Mouse (Mus musculus): ENCODE measurements around the gene Cgref1. TPM values are rescaled to one million over a fixed set of nuclear protein-coding genes. Genes with fewer than 3 reads are reported as not detected.

The Cgref1 gene
- polyA plus RNA-seq, 1 experiment = 111 TPM

- DNase-seq (ENCODE audit: low read depth, low spot score) = no peak
- WGBS = under 1% methylated on average over 41 of the region's 42 CpGs
Observed at GRCm38 (mm10) chr5:30889088-30889754, 56.2 kb downstream of the Cgref1 start.

- WGBS = under 1% methylated on average over 42 of the region's 42 CpGs
- peak; percentile 67 for DNase-seq (ENCODE audit: low read depth, low spot score)
Observed at GRCm38 (mm10) chr5:30888337-30889087, 56.9 kb downstream of the Cgref1 start, which contains the start of gene Agbl5. Gene Agbl5 (plus strand): TSS chr5:30888694.

GRCm38 (mm10) chr5:30887858-30888336, 57.5 kb downstream of the Cgref1 start:
- WGBS = under 1% methylated on average over 28 of the region's 28 CpGs
- DNase-seq (ENCODE audit: low read depth, low spot score) = peak; percentile 84

- peak; percentile 66 for DNase-seq (ENCODE audit: low read depth, low spot score)
- under 1% methylated on average over 19 of the region's 19 CpGs for WGBS
Observed at GRCm38 (mm10) chr5:30887331-30887761, 58.0 kb downstream of the Cgref1 start.

- DNase-seq (ENCODE audit: low read depth, low spot score) = no peak
- 14% methylated on average over 5 of the region's 5 CpGs for WGBS
Observed at GRCm38 (mm10) chr5:30886731-30887130, 58.7 kb downstream of the Cgref1 start.

- DNase-seq (ENCODE audit: low read depth, low spot score) = no peak
- 34% methylated on average over 4 of the region's 4 CpGs for WGBS
Observed at GRCm38 (mm10) chr5:30886209-30886608, 59.2 kb downstream of the Cgref1 start.

Other genes starting within 250 kb of the Cgref1 start
- 0.70 and 0.92 TPM in 2 replicates for gene Dpysl5, start 234.0 kb downstream of the Cgref1 start, polyA plus RNA-seq (2012; rRNA removed)
- gene Mapre3, start 130.9 kb downstream of the Cgref1 start, polyA plus RNA-seq (2012; rRNA removed) = 25.3 and 26.2 TPM in 2 replicates
- 84.2 and 95.4 TPM in 2 replicates for gene Tmem214, start 77.6 kb downstream of the Cgref1 start, polyA plus RNA-seq (2012; rRNA removed)
- gene Agbl5, start 56.9 kb downstream of the Cgref1 start, polyA plus RNA-seq (2012; rRNA removed) = 9.1 and 11.9 TPM in 2 replicates
- 317 and 323 TPM in 2 replicates for gene Ost4, start 37.8 kb downstream of the Cgref1 start, polyA plus RNA-seq (2012; rRNA removed)
- 46.7 and 48.6 TPM in 2 replicates for gene Emilin1, start 32.2 kb downstream of the Cgref1 start, polyA plus RNA-seq (2012; rRNA removed)
- gene Khk, start 24.2 kb downstream of the Cgref1 start, polyA plus RNA-seq (2012; rRNA removed) = 189 and 395 TPM in 2 replicates
- 386 and 408 TPM in 2 replicates for gene Preb, start 14.8 kb upstream of the Cgref1 start, polyA plus RNA-seq (2012; rRNA removed)
- 0.33 and 0.62 TPM in 2 replicates for gene Tcf23, start 23.1 kb upstream of the Cgref1 start, polyA plus RNA-seq (2012; rRNA removed)
- gene Atraid, start 102.7 kb upstream of the Cgref1 start, polyA plus RNA-seq (2012; rRNA removed) = 92.9 and 98.2 TPM in 2 replicates
- 73.4 and 107 TPM in 2 replicates for gene Slc5a6, start 103.3 kb upstream of the Cgref1 start, polyA plus RNA-seq (2012; rRNA removed)
- 15.1 and 21.2 TPM in 2 replicates for gene Cad, start 109.2 kb upstream of the Cgref1 start, polyA plus RNA-seq (2012; rRNA removed)
- gene Dnajc5g, start 160.7 kb upstream of the Cgref1 start, polyA plus RNA-seq (2012; rRNA removed) = not detected in 2 replicates
- gene Slc30a3, start 162.6 kb upstream of the Cgref1 start, polyA plus RNA-seq (2012; rRNA removed) = 0.14 and 0.16 TPM in 2 replicates
- gene Trim54, start 171.1 kb upstream of the Cgref1 start, polyA plus RNA-seq (2012; rRNA removed) = 0.05 TPM in 1 of 2 replicates, not detected in the other
- not detected in 2 replicates for gene Ucn, start 193.2 kb upstream of the Cgref1 start, polyA plus RNA-seq (2012; rRNA removed)
- 46.8 and 47.5 TPM in 2 replicates for gene Mpv17, start 208.7 kb upstream of the Cgref1 start, polyA plus RNA-seq (2012; rRNA removed)
- 0.38 and 0.71 TPM in 2 replicates for gene Gm29609, start 234.3 kb upstream of the Cgref1 start, polyA plus RNA-seq (2012; rRNA removed)
- 46.9 and 53.6 TPM in 2 replicates for gene Gtf3c2, start 234.6 kb upstream of the Cgref1 start, polyA plus RNA-seq (2012; rRNA removed)
- gene Snx17, start 247.6 kb upstream of the Cgref1 start, polyA plus RNA-seq (2012; rRNA removed) = 73.2 and 81.2 TPM in 2 replicates
- gene Eif2b4, start 247.8 kb upstream of the Cgref1 start, polyA plus RNA-seq (2012; rRNA removed) = 51.0 and 54.4 TPM in 2 replicates

Data from large intestine, adult 2 months (tissue).